Mouse (Mus musculus) intestine, embryonic 14.5 days (tissue): ENCODE results near the gene Ncoa3. TPM values are rescaled to one million over a fixed set of nuclear protein-coding genes. Genes with fewer than 3 reads are reported as not detected.
A peak's percentile ranks its signal among the peaks of the same experiment; 100 is the strongest.

Source experiments
- ATAC-seq: fragments of 200-750 bp; cut with Nextera tagmentation; replicated peaks from 2 replicates; pipeline ENCODE4 v1.8.0; 2017; ENCODE audit warnings: low read depth, moderate number of reproducible peaks, moderate TSS enrichment, moderate library complexity; ENCODE audit not compliant: low FRiP score, low TSS enrichment
- DNase-seq: peaks from one replicate; pipeline ENCODE4 v3.0.0-alpha.2; 2018; ENCODE audit warnings: low spot score
- H3K27ac ChIP-seq: fragments of 300-500 bp; sonication (generic); 2 replicates; pipeline ENCODE4 v1.5.1; 2014; ENCODE audit warnings: low read depth, mild to moderate bottlenecking, control low read depth
- H3K27me3 ChIP-seq: fragments of 300-500 bp; sonication (generic); replicated peaks from 2 replicates; pipeline ENCODE4 v1.6.1; 2014; ENCODE audit warnings: low read length, control low read depth; ENCODE audit not compliant: control insufficient read depth, insufficient read depth
- H3K36me3 ChIP-seq: fragments of 300-500 bp; sonication (generic); 2 replicates; pipeline ENCODE4 v1.6.1; 2014; ENCODE audit warnings: low read length, control low read depth; ENCODE audit not compliant: control insufficient read depth, insufficient read depth
- H3K4me1 ChIP-seq: fragments of 300-500 bp; sonication (generic); replicated peaks from 2 replicates; pipeline ENCODE4 v1.6.1; 2014; ENCODE audit warnings: low read length, control low read depth, mixed read lengths; ENCODE audit not compliant: control insufficient read depth, insufficient read depth
- H3K4me2 ChIP-seq: fragments of 300-500 bp; sonication (generic); 2 replicates; pipeline ENCODE4 v1.6.1; 2014; ENCODE audit warnings: low read length
- H3K4me3 ChIP-seq: fragments of 300-500 bp; sonication (generic); 2 replicates; pipeline ENCODE4 v1.5.1; 2014; ENCODE audit warnings: low read depth, low read length, control low read depth, mixed read lengths
- H3K9ac ChIP-seq: fragments of 300-500 bp; sonication (generic); 2 replicates; pipeline ENCODE4 v1.6.1; 2014; ENCODE audit warnings: mild to moderate bottlenecking, low read length
- H3K9me3 ChIP-seq: fragments of 300-500 bp; sonication (generic); 2 replicates; pipeline ENCODE4 v1.6.1; 2016; ENCODE audit warnings: low read length, control low read depth; ENCODE audit not compliant: control insufficient read depth
- WGBS: fragments of 180-500 bp; shearing (Covaris S2); extraction: QIAGEN DNeasy Blood & Tissue Kit; methylation state at CpG from one replicate; pipeline ENCODE4 v1.1.7; 2014; 5-methylcytosine and 5-hydroxymethylcytosine counted together
- polyA plus RNA-seq: library from polyadenylated mRNA; unstranded; fragments of >200 nt; fragmentation: Nextera tagmentation; extraction: Ambion mirVana; gene quantifications from 2 replicates; pipeline ENCODE4 v1.2.1, GENCODE M21; 2014

Ncoa3 gene
- polyA plus RNA-seq, 1 experiment from 2014 or later = 15.9 TPM

- WGBS = 64% methylated on average over 6 of the region's 6 CpGs
- Histone ChIP-seq H3K9me3 (no peaks in the 10 kb centered on the region), H3K36me3 (no peaks in the 10 kb centered on the region), H3K4me3 (no peak overlapping the region), H3K27me3 (no peaks in the 10 kb centered on the region), H3K4me2 (no peak overlapping the region), H3K27ac (no peak overlapping the region), H3K4me1 (peaks cover 7% of the 10 kb centered on the region), H3K9ac (no peak overlapping the region)
- no peak for ATAC-seq
- DNase-seq = no peak
Observed at GRCm38 (mm10) chr2:165967823-165968555, 24.4 kb upstream of the Ncoa3 start.

- Histone ChIP-seq H3K4me1 (peaks cover 7% of the 10 kb centered on the region), H3K4me3 (no peak overlapping the region), H3K36me3 (no peaks in the 10 kb centered on the region), H3K4me2 (no peak overlapping the region), H3K9me3 (no peaks in the 10 kb centered on the region), H3K9ac (no peak overlapping the region), H3K27ac (no peak overlapping the region), H3K27me3 (no peaks in the 10 kb centered on the region)
- DNase-seq = no peak
- 43% methylated on average over 3 of the region's 3 CpGs for WGBS
- ATAC-seq = peak; percentile 44
Observed at GRCm38 (mm10) chr2:165968876-165969275, 23.6 kb upstream of the Ncoa3 start.

GRCm38 (mm10) chr2:165969391-165969790 is 23.0 kb upstream of the Ncoa3 start:
- no peak overlapping the region for H3K9ac ChIP-seq
- H3K27me3 ChIP-seq = no peaks in the 10 kb centered on the region
- peaks cover 7% of the 10 kb centered on the region for H3K4me1 ChIP-seq
- peak overlapping the region; percentile 7; the same call in 1 of the 2 replicates for H3K27ac ChIP-seq
- DNase-seq (no peak), ATAC-seq (no peak)
- no peak overlapping the region for H3K4me2 ChIP-seq
- H3K4me3 ChIP-seq = no peak overlapping the region
- no peaks in the 10 kb centered on the region for H3K36me3 ChIP-seq
- no peaks in the 10 kb centered on the region for H3K9me3 ChIP-seq
- WGBS = 43% methylated on average over 8 of the region's 8 CpGs

- Histone ChIP-seq H3K27ac (no peak overlapping the region), H3K4me2 (no peak overlapping the region), H3K9ac (no peak overlapping the region), H3K36me3 (no peaks in the 10 kb centered on the region), H3K9me3 (no peaks in the 10 kb centered on the region), H3K4me1 (peaks cover 7% of the 10 kb centered on the region), H3K27me3 (no peaks in the 10 kb centered on the region), H3K4me3 (no peak overlapping the region)
- WGBS = 83% methylated on average over 13 of the region's 13 CpGs
- DNase-seq = no peak
- ATAC-seq = no peak
Observed at GRCm38 (mm10) chr2:165969961-165970360, 22.5 kb upstream of the Ncoa3 start.

GRCm38 (mm10) chr2:165970767-165971166 is 21.7 kb upstream of the Ncoa3 start:
- H3K27ac ChIP-seq = no peak overlapping the region
- no peaks in the 10 kb centered on the region for H3K9me3 ChIP-seq
- H3K4me1 ChIP-seq = peaks cover 7% of the 10 kb centered on the region
- no peak overlapping the region for H3K9ac ChIP-seq
- H3K4me3 ChIP-seq = no peak overlapping the region
- no peak for ATAC-seq
- no peak for DNase-seq
- H3K27me3 ChIP-seq = no peaks in the 10 kb centered on the region
- no peaks in the 10 kb centered on the region for H3K36me3 ChIP-seq
- no peak overlapping the region for H3K4me2 ChIP-seq
- 89% methylated on average over 7 of the region's 7 CpGs for WGBS

- DNase-seq (no peak), ATAC-seq (no peak)
- Histone ChIP-seq H3K4me2 (no peak overlapping the region), H3K9ac (no peak overlapping the region), H3K27ac (no peak overlapping the region), H3K9me3 (no peaks in the 10 kb centered on the region), H3K4me1 (no peaks in the 10 kb centered on the region; the same call in 1 of the 2 replicates), H3K4me3 (no peak overlapping the region), H3K36me3 (no peaks in the 10 kb centered on the region), H3K27me3 (no peaks in the 10 kb centered on the region)
- 74% methylated on average over 1 of the region's 1 CpGs for WGBS
Observed at GRCm38 (mm10) chr2:165974383-165974782, 18.1 kb upstream of the Ncoa3 start.

GRCm38 (mm10) chr2:165976186-165976585 is 16.2 kb upstream of the Ncoa3 start:
- no peaks in the 10 kb centered on the region for H3K36me3 ChIP-seq
- H3K27ac ChIP-seq = no peak overlapping the region
- H3K27me3 ChIP-seq = no peaks in the 10 kb centered on the region
- H3K9ac ChIP-seq = no peak overlapping the region
- H3K9me3 ChIP-seq = no peaks in the 10 kb centered on the region
- no peaks in the 10 kb centered on the region for H3K4me1 ChIP-seq
- no peak for ATAC-seq
- 72% methylated on average over 3 of the region's 3 CpGs for WGBS
- DNase-seq = no peak
- H3K4me2 ChIP-seq = no peak overlapping the region
- H3K4me3 ChIP-seq = no peak overlapping the region

- ATAC-seq (no peak), DNase-seq (no peak)
- Histone ChIP-seq H3K9me3 (no peaks in the 10 kb centered on the region), H3K4me1 (no peaks in the 10 kb centered on the region), H3K4me3 (no peak overlapping the region), H3K4me2 (no peak overlapping the region), H3K36me3 (no peaks in the 10 kb centered on the region), H3K9ac (no peak overlapping the region), H3K27ac (no peak overlapping the region), H3K27me3 (no peaks in the 10 kb centered on the region)
- WGBS = 60% methylated on average over 5 of the region's 5 CpGs
Observed at GRCm38 (mm10) chr2:165976874-165977273, 15.6 kb upstream of the Ncoa3 start.

- WGBS = 97% methylated on average over 1 of the region's 1 CpGs
Observed at GRCm38 (mm10) chr2:165978119-165978518, 14.3 kb upstream of the Ncoa3 start.

More at GRCm38 (mm10) chr2:165978119-165978518, 14.3 kb upstream of the Ncoa3 start:
- Histone ChIP-seq H3K4me3 (no peak overlapping the region), H3K9me3 (no peaks in the 10 kb centered on the region), H3K27me3 (no peaks in the 10 kb centered on the region), H3K27ac (no peak overlapping the region), H3K9ac (no peak overlapping the region), H3K4me2 (no peak overlapping the region), H3K36me3 (no peaks in the 10 kb centered on the region), H3K4me1 (no peaks in the 10 kb centered on the region)
- no peak for DNase-seq
- no peak for ATAC-seq
